Mouse (Mus musculus) myocyte (in vitro differentiated cells): ENCODE results near the gene Obscn. TPM values are rescaled to one million over a fixed set of nuclear protein-coding genes. Genes with fewer than 3 reads are reported as not detected.
A peak's percentile ranks its signal among the peaks of the same experiment; 100 is the strongest.

Experiments
- H3K27me3 ChIP-seq: one replicate; pipeline ENCODE4 v1.6.1; 2011; ENCODE audit not compliant: control insufficient read depth, insufficient read depth, insufficient read length
- H3K36me3 ChIP-seq: one replicate; pipeline ENCODE4 v1.6.1; 2011; ENCODE audit not compliant: control insufficient read depth, insufficient read depth
- H3K4me2 ChIP-seq: one replicate; pipeline ENCODE4 v1.6.1; 2011; ENCODE audit warnings: low read depth, control low read depth
- H3K4me3 ChIP-seq: one replicate; pipeline ENCODE4 v1.5.1; 2011; ENCODE audit warnings: mild to moderate bottlenecking, control low read depth, moderate library complexity
- H3K79me2 ChIP-seq: one replicate; pipeline ENCODE4 v1.6.1; 2011; ENCODE audit not compliant: control insufficient read depth, insufficient read depth
- H3ac ChIP-seq: one replicate; pipeline ENCODE4 v1.6.1; 2011; ENCODE audit not compliant: control insufficient read depth, insufficient read length
- CEBPB ChIP-seq: IDR thresholded peaks from 2 replicates; pipeline ENCODE4 v1.6.1; 2011; ENCODE audit warnings: mild to moderate bottlenecking, moderate library complexity; ENCODE audit not compliant: poor library complexity, insufficient read depth, severe bottlenecking
- E2F4 ChIP-seq: IDR thresholded peaks from one replicate; pipeline ENCODE4 v1.6.1; 2011; ENCODE audit warnings: mild to moderate bottlenecking, control low read depth, moderate library complexity; ENCODE audit not compliant: insufficient read depth
- MAX ChIP-seq: IDR thresholded peaks from one replicate; pipeline ENCODE4 v1.6.1; 2011; ENCODE audit warnings: low read depth, mild to moderate bottlenecking, control low read depth
- MYOD1 ChIP-seq, 3 experiments: IDR thresholded peaks; one replicate each; pipeline ENCODE4 v1.6.1; 2011; ENCODE audit warnings: control low read depth in 2 of 3, low read depth in 2 of 3, mild to moderate bottlenecking in 2 of 3, moderate library complexity in 1 of 3; ENCODE audit not compliant: insufficient read length in 2 of 3, control insufficient read depth in 1 of 3
- MYOG ChIP-seq, 3 experiments: IDR thresholded peaks; one replicate each; pipeline ENCODE4 v1.6.1; 2011; ENCODE audit warnings: control low read depth in 2 of 3, low read depth in 2 of 3, mild to moderate bottlenecking in 2 of 3; ENCODE audit not compliant: insufficient read length in 2 of 3, control insufficient read depth in 1 of 3, insufficient read depth in 1 of 3
- POLR2A ChIP-seq: IDR thresholded peaks from one replicate; pipeline ENCODE4 v1.6.1; 2011; ENCODE audit warnings: low read depth, mild to moderate bottlenecking, control low read depth, moderate library complexity; ENCODE audit not compliant: insufficient read length
- POLR2AphosphoS2 ChIP-seq: IDR thresholded peaks from one replicate; pipeline ENCODE4 v1.6.1; 2011; ENCODE audit warnings: low read depth, control low read depth; ENCODE audit not compliant: insufficient read length
- REST ChIP-seq: IDR thresholded peaks from one replicate; pipeline ENCODE4 v1.6.1; 2011; ENCODE audit warnings: mild to moderate bottlenecking, control low read depth, moderate library complexity; ENCODE audit not compliant: insufficient read depth, insufficient read length
- SRF ChIP-seq: IDR thresholded peaks from one replicate; pipeline ENCODE4 v1.6.1; 2011; ENCODE audit warnings: low read depth; ENCODE audit not compliant: control insufficient read depth, insufficient read length
- TCF12 ChIP-seq: IDR thresholded peaks from one replicate; pipeline ENCODE4 v1.6.1; 2011; ENCODE audit warnings: mild to moderate bottlenecking, control low read depth; ENCODE audit not compliant: poor library complexity, insufficient read depth, severe bottlenecking
- TCF3 ChIP-seq: IDR thresholded peaks from one replicate; pipeline ENCODE4 v1.6.1; 2011; ENCODE audit warnings: low read depth, control low read depth; ENCODE audit not compliant: insufficient read length
- USF1 ChIP-seq: IDR thresholded peaks from one replicate; pipeline ENCODE4 v1.6.1; 2011; ENCODE audit warnings: low read depth, mild to moderate bottlenecking, control low read depth, moderate library complexity
- polyA plus RNA-seq: library from polyadenylated mRNA; unstranded; fragments of >200 nt; fragmentation: generic; extraction: Trizol; gene quantifications from one replicate; pipeline ENCODE4 v1.2.1, GENCODE M21; 2012; ENCODE audit warnings: missing spikeins

Gene Obscn
- polyA plus RNA-seq, 1 experiment = 25.0 TPM

- Histone ChIP-seq H3K4me3 (peak overlapping the region; percentile 25), H3ac (no peak overlapping the region), H3K36me3 (no peaks in the 10 kb centered on the region), H3K27me3 (peaks cover 50% of the 10 kb centered on the region), H3K4me2 (peak overlapping the region; percentile 65), H3K79me2 (no peaks in the 10 kb centered on the region)
- no peak for TF ChIP-seq REST
- no peak for TF ChIP-seq MYOD1 (IDR thresholded peaks at IDR 0.05; ENCODE audit: control insufficient read depth in 1 of 3, insufficient read length in 2 of 3, low read depth in 2 of 3)
- no peak for TF ChIP-seq POLR2A
- TF ChIP-seq TCF3 = no peak
- no peak for TF ChIP-seq SRF
- no peak for TF ChIP-seq CEBPB
- no peak for TF ChIP-seq POLR2AphosphoS2
Measured at GRCm38 (mm10) chr11:59136994-59137706, 948 bp upstream of the Obscn start.

DNA sequence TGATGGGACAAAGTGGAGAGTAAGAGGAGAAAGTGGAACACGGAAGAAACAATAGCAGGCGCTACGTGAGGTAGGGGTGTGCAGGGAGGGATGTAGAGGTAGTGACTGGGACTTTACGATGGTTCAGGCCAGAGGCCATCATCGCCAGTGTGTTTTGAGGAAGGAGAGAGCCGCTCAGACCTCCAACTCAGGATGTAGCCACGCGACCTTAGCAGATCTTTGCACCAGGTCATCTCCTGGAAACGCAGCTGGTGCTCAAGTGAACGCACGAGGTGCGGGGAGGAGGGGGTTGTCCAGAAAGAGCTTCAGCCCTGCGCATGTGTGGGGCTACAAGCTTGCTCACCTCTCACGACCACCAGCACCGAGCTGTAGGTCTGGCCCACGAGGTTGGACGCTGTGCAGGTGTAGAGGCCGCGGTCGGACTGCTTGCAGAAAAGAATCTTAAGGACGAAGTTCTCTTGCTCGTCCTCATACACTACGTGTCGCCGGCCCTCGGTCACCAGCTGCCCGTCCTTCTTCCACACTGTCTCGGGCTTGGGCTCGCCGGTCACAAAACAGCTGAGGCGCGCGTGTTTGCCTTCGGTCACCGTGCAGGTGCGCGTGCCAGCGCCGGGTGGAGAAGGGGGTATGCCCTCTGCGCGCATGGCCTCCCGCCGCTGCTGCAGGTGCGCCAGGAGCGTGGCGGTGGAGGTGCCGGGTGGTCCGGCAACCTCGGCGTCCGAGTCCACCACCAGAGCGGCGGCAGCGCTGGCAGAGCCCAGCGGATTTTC, 966 bp downstream of the Obscn start:
- Histone ChIP-seq H3K27me3 (peaks cover 56% of the 10 kb centered on the region), H3K4me2 (peak overlapping the region; percentile 12), H3K79me2 (no peaks in the 10 kb centered on the region), H3K36me3 (no peaks in the 10 kb centered on the region), H3K4me3 (no peak overlapping the region), H3ac (no peak overlapping the region)
- TF ChIP-seq MYOG (IDR thresholded peaks at IDR 0.05; ENCODE audit: control insufficient read depth in 1 of 3, insufficient read depth in 1 of 3, insufficient read length in 2 of 3, low read depth in 2 of 3) = peak in 1 of 3 experiments; percentile 9
- TF ChIP-seq MAX = no peak

DNA sequence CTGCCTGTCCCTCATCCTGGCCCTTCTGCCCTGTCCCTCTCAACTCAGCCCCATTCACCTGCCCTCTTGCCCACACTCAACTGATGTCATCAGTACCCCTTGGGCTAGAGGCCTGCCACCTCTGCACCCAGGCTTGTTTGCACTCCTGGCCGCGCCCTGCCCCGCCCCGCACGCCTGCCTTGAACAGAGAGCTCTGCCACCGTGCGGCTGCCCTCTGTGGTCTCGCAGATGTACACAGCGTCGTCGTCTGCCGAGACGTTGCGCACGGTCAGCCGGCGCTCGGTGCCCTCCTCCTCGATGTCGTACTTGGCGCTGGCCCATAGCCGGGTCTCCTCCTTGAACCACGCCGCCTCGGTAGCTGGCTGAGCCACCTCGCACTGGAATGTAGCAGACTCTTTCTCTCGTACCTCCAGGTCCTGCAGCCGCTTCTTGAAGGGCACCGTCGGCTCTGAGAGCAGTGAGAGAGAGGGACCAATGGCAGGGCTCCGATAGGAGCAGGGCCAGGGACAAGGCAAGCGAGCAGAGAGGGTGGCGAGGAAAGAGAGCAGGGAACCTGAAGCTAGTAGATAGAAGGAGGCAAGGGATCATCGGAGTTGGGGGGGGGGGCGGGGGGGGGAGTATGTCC, 1.7 kb downstream of the Obscn start:
- Histone ChIP-seq H3K36me3 (no peaks in the 10 kb centered on the region), H3K4me2 (peak overlapping the region; percentile 12), H3K4me3 (no peak overlapping the region), H3ac (no peak overlapping the region), H3K79me2 (no peaks in the 10 kb centered on the region), H3K27me3 (peaks cover 56% of the 10 kb centered on the region)
- no peak for TF ChIP-seq POLR2A
- TF ChIP-seq MYOG (IDR thresholded peaks at IDR 0.05; ENCODE audit: control insufficient read depth in 1 of 3, insufficient read depth in 1 of 3, insufficient read length in 2 of 3, low read depth in 2 of 3) = peak in 1 of 3 experiments; percentile 15
- no peak for TF ChIP-seq REST
- no peak for TF ChIP-seq CEBPB

- no peak overlapping the region for H3ac ChIP-seq
- H3K79me2 ChIP-seq = no peaks in the 10 kb centered on the region
- TF ChIP-seq E2F4 = no peak
- no peak for TF ChIP-seq USF1
- TF ChIP-seq POLR2AphosphoS2 = no peak
- TF ChIP-seq TCF12 = no peak
- no peak for TF ChIP-seq REST
- TF ChIP-seq SRF = no peak
- TF ChIP-seq CEBPB = no peak
- no peak for TF ChIP-seq POLR2A
- no peak for TF ChIP-seq TCF3
- H3K4me2 ChIP-seq = no peak overlapping the region
- no peaks in the 10 kb centered on the region for H3K36me3 ChIP-seq
- peaks cover 52% of the 10 kb centered on the region for H3K27me3 ChIP-seq
- no peak overlapping the region for H3K4me3 ChIP-seq
Measured at GRCm38 (mm10) chr11:59132065-59132464, 4.1 kb downstream of the Obscn start.

- H3K79me2 ChIP-seq = no peaks in the 10 kb centered on the region
- H3K4me3 ChIP-seq = no peak overlapping the region
- no peak overlapping the region for H3ac ChIP-seq
- no peaks in the 10 kb centered on the region for H3K36me3 ChIP-seq
- TF ChIP-seq MYOG (IDR thresholded peaks at IDR 0.05; ENCODE audit: control insufficient read depth in 1 of 3, insufficient read depth in 1 of 3, insufficient read length in 2 of 3, low read depth in 2 of 3) (peak in 1 of 3 experiments; percentile 41), TCF12 (no peak)
- H3K4me2 ChIP-seq = no peak overlapping the region
- H3K27me3 ChIP-seq = peaks cover 45% of the 10 kb centered on the region
Measured at GRCm38 (mm10) chr11:59131348-59131919, 4.8 kb downstream of the Obscn start.
